Comparison of ENCODE assay signal across 27 mouse cellular contexts in genomic region chr1:172785322-172785721, GRCm38 (mm10).
DNase-seq lines count a peak whose midpoint lies in the region; ATAC-seq and TF ChIP-seq lines count a peak whose summit lies in the region.
"Had no signal": no experiment of that assay in that cellular context is flagged by ENCODE, and none has a peak within 500 bp of the region (broad histone marks: within the 10 kb centered on the region; RNA-seq: fewer than 3 reads in every experiment).

No protein-coding gene starts in this region.

- H3K27me3 ChIP-seq in liver, embryonic 11.5 days (replicated peaks; ENCODE audit: control insufficient read depth, insufficient read depth, low read length), result no peaks in the 10 kb centered on the region
- no peaks in the 10 kb centered on the region for H3K27me3 ChIP-seq in liver, embryonic 13.5 days
- no peaks in the 10 kb centered on the region for H3K27me3 ChIP-seq in liver, embryonic 16.5 days (ENCODE audit: control insufficient read depth, insufficient read depth, low read depth, low read length)
- H3K27me3 ChIP-seq in kidney, embryonic 16.5 days (ENCODE audit: insufficient read depth, low read length), result no peaks in the 10 kb centered on the region
- H3K27me3 ChIP-seq in midbrain, postnatal 0 days (ENCODE audit: insufficient read depth, low read length), result no peaks in the 10 kb centered on the region
- H3K27me3 ChIP-seq: embryonic facial prominence, embryonic 12.5 days; embryonic facial prominence, embryonic 15.5 days; heart, embryonic 12.5 days; heart, embryonic 15.5 days; hindbrain, embryonic 13.5 days had no signal

- ATAC-seq in liver, embryonic 11.5 days (replicated peaks; ENCODE audit: low FRiP score), result peak; percentile 67
- ATAC-seq in liver, embryonic 13.5 days (ENCODE audit: low read depth), result peak; percentile 73
- ATAC-seq in liver, embryonic 16.5 days (ENCODE audit: low read depth), result peak; percentile 59
- no peak for ATAC-seq in kidney, embryonic 16.5 days (ENCODE audit: low FRiP score, low TSS enrichment)
- no peak for ATAC-seq in midbrain, postnatal 0 days (ENCODE audit: low FRiP score)
- ATAC-seq: CD4-positive, CD25-positive, alpha-beta regulatory T cell, adult 4 months; forebrain, embryonic 14.5 days; forebrain, postnatal 0 days; hindbrain, embryonic 16.5 days had no signal

- no peaks in the 10 kb centered on the region for H3K4me1 ChIP-seq in liver, embryonic 11.5 days (replicated peaks; ENCODE audit: control insufficient read depth, insufficient read depth, low read length)
- 0 out of 2 replicates have a peak, but pooled peaks cover 3% of the 10 kb centered on the region for H3K4me1 ChIP-seq in liver, embryonic 13.5 days (replicated peaks)
- H3K4me1 ChIP-seq in liver, embryonic 16.5 days (ENCODE audit: control insufficient read depth, low read depth, low read length), result no peaks in the 10 kb centered on the region
- no peaks in the 10 kb centered on the region for H3K4me1 ChIP-seq in kidney, embryonic 16.5 days (ENCODE audit: insufficient read depth, low read length)
- no peaks in the 10 kb centered on the region for H3K4me1 ChIP-seq in midbrain, postnatal 0 days (ENCODE audit: insufficient read depth, low read length)
- H3K4me1 ChIP-seq: embryonic facial prominence, embryonic 12.5 days; embryonic facial prominence, embryonic 15.5 days; heart, embryonic 12.5 days; heart, embryonic 15.5 days; hindbrain, embryonic 10.5 days; hindbrain, embryonic 13.5 days had no signal

- no peaks in the 10 kb centered on the region for H3K36me3 ChIP-seq in liver, embryonic 11.5 days (ENCODE audit: control insufficient read depth, insufficient read depth, low read length)
- H3K36me3 ChIP-seq in liver, embryonic 13.5 days, result no peaks in the 10 kb centered on the region
- no peaks in the 10 kb centered on the region for H3K36me3 ChIP-seq in liver, embryonic 16.5 days (ENCODE audit: control insufficient read depth, insufficient read depth)
- no peaks in the 10 kb centered on the region for H3K36me3 ChIP-seq in kidney, embryonic 16.5 days (ENCODE audit: insufficient read depth, low read length)
- no peaks in the 10 kb centered on the region for H3K36me3 ChIP-seq in midbrain, postnatal 0 days (ENCODE audit: insufficient read depth, low read length)
- H3K36me3 ChIP-seq: embryonic facial prominence, embryonic 12.5 days; embryonic facial prominence, embryonic 15.5 days; heart, embryonic 12.5 days; heart, embryonic 15.5 days; hindbrain, embryonic 10.5 days; hindbrain, embryonic 13.5 days had no signal

- no peak overlapping the region for H3K27ac ChIP-seq in liver, embryonic 11.5 days (ENCODE audit: low read depth, low read length)
- H3K27ac ChIP-seq in liver, embryonic 13.5 days, result no peak overlapping the region
- no peak overlapping the region for H3K27ac ChIP-seq in liver, embryonic 16.5 days (ENCODE audit: low read length)
- no peak overlapping the region for H3K27ac ChIP-seq in kidney, embryonic 16.5 days (ENCODE audit: low read length)
- H3K27ac ChIP-seq in midbrain, postnatal 0 days (ENCODE audit: low read depth, low read length), result no peak overlapping the region
- H3K27ac ChIP-seq: embryonic facial prominence, embryonic 12.5 days; embryonic facial prominence, embryonic 15.5 days; gastrocnemius, adult 2 months; heart, embryonic 15.5 days; hindbrain, embryonic 10.5 days; hindbrain, embryonic 13.5 days had no signal

- no peak overlapping the region for H3K4me3 ChIP-seq in liver, embryonic 11.5 days (ENCODE audit: low read depth, low read length)
- no peak overlapping the region for H3K4me3 ChIP-seq in liver, embryonic 13.5 days (replicated peaks)
- no peak overlapping the region for H3K4me3 ChIP-seq in liver, embryonic 16.5 days (ENCODE audit: low read depth, low read length)
- no peak overlapping the region for H3K4me3 ChIP-seq in kidney, embryonic 16.5 days (ENCODE audit: low read length)
- H3K4me3 ChIP-seq in midbrain, postnatal 0 days (ENCODE audit: low read depth, low read length), result no peak overlapping the region
- H3K4me3 ChIP-seq: embryonic facial prominence, embryonic 12.5 days; embryonic facial prominence, embryonic 15.5 days; gastrocnemius, adult 2 months; heart, embryonic 12.5 days; heart, embryonic 15.5 days; hindbrain, embryonic 10.5 days; hindbrain, embryonic 13.5 days had no signal

- WGBS in liver, embryonic 11.5 days, result 54% methylated on average over 2 of the region's 2 CpGs
- WGBS in liver, embryonic 13.5 days (ENCODE audit: insufficient replicate concordance), result 25% methylated on average over 2 of the region's 2 CpGs
- 28% methylated on average over 2 of the region's 2 CpGs for WGBS in liver, embryonic 16.5 days (ENCODE audit: insufficient replicate concordance)
- WGBS in kidney, embryonic 16.5 days, result 88% methylated on average over 2 of the region's 2 CpGs
- WGBS in midbrain, postnatal 0 days, result 94% methylated on average over 2 of the region's 2 CpGs

- H3K9me3 ChIP-seq in liver, embryonic 11.5 days (ENCODE audit: control insufficient read depth, low read length), result no peaks in the 10 kb centered on the region
- no peaks in the 10 kb centered on the region for H3K9me3 ChIP-seq in liver, embryonic 13.5 days (replicated peaks)
- no peaks in the 10 kb centered on the region for H3K9me3 ChIP-seq in liver, embryonic 16.5 days (replicated peaks; ENCODE audit: control insufficient read depth, low read length)
- H3K9me3 ChIP-seq in kidney, embryonic 16.5 days (ENCODE audit: low read length), result no peaks in the 10 kb centered on the region
- H3K9me3 ChIP-seq in midbrain, postnatal 0 days (ENCODE audit: low read length), result no peaks in the 10 kb centered on the region
- H3K9me3 ChIP-seq: embryonic facial prominence, embryonic 12.5 days; embryonic facial prominence, embryonic 15.5 days; heart, embryonic 12.5 days; heart, embryonic 15.5 days; hindbrain, embryonic 10.5 days; hindbrain, embryonic 13.5 days had no signal

- no peak overlapping the region for H3K9ac ChIP-seq in liver, embryonic 11.5 days (ENCODE audit: low read depth, low read length)
- no peak overlapping the region for H3K9ac ChIP-seq in liver, embryonic 13.5 days
- H3K9ac ChIP-seq in liver, embryonic 16.5 days (ENCODE audit: low read depth, low read length), result no peak overlapping the region
- no peak overlapping the region for H3K9ac ChIP-seq in kidney, embryonic 16.5 days (replicated peaks; ENCODE audit: low read length)
- H3K9ac ChIP-seq in midbrain, postnatal 0 days (replicated peaks; ENCODE audit: low read length, poor library complexity, severe bottlenecking), result no peak overlapping the region
- H3K9ac ChIP-seq: embryonic facial prominence, embryonic 12.5 days; embryonic facial prominence, embryonic 15.5 days; forebrain, postnatal 0 days; heart, embryonic 12.5 days; heart, embryonic 15.5 days; hindbrain, embryonic 13.5 days had no signal

- DNase-seq in liver, embryonic 11.5 days (ENCODE audit: low spot score), result no peak
- DNase-seq in liver, result no peak
- no peak for DNase-seq in liver, embryonic 13.5 days
- DNase-seq in midbrain, postnatal 0 days (ENCODE audit: low spot score), result no peak
- DNase-seq in heart, adult 11 months, result no peak
- DNase-seq: adrenal gland, adult 2 months; adrenal gland, postnatal 14 days; cerebellum, adult 18-20 months; cerebellum, adult 9-10 months; cerebellum, postnatal 14 days; forebrain, postnatal 0 days; gastrocnemius, adult 2 months; gastrocnemius, postnatal 14 days; heart, adult 18-20 months; heart, postnatal 10 days; heart, postnatal 36 days had no signal

- no peak overlapping the region for H3K4me2 ChIP-seq in liver, embryonic 11.5 days
- no peak overlapping the region for H3K4me2 ChIP-seq in liver, embryonic 13.5 days
- no peak overlapping the region for H3K4me2 ChIP-seq in liver, embryonic 16.5 days (ENCODE audit: low read depth, low read length)
- H3K4me2 ChIP-seq in kidney, embryonic 16.5 days (replicated peaks; ENCODE audit: low read depth, low read length), result no peak overlapping the region
- no peak overlapping the region for H3K4me2 ChIP-seq in midbrain, postnatal 0 days (ENCODE audit: low read depth, low read length, poor library complexity, severe bottlenecking)
- H3K4me2 ChIP-seq: embryonic facial prominence, embryonic 12.5 days; embryonic facial prominence, embryonic 15.5 days; heart, embryonic 12.5 days; heart, embryonic 15.5 days; hindbrain, embryonic 13.5 days had no signal

- TF ChIP-seq CTCF in midbrain, postnatal 0 days (IDR thresholded peaks at IDR 0.05), result no peak

Comparison
In these comparisons a context has a peak if more than half of its experiments do, and no peak if none do; other contexts are left out.
1. ATAC-seq: peak in liver, embryonic 11.5 days (single experiment), liver, embryonic 13.5 days (single experiment) and liver, embryonic 16.5 days (single experiment); none in kidney, embryonic 16.5 days (single experiment) and midbrain, postnatal 0 days (single experiment).